Mouse (Mus musculus) erythroblast, embryonic 14.5 days (primary cell): Measurements from ENCODE around the gene Etnk2.

ENCODE experiments used
- GATA1 ChIP-seq: IDR thresholded peaks from 2 replicates; pipeline ENCODE4 v1.6.1; 2012; ENCODE audit warnings: low read length, inconsistent platforms, mixed read lengths
- TAL1 ChIP-seq: IDR thresholded peaks from 3 replicates; pipeline ENCODE4 v1.6.1; 2012; ENCODE audit warnings: low read length, inconsistent platforms, mixed read lengths

DNA sequence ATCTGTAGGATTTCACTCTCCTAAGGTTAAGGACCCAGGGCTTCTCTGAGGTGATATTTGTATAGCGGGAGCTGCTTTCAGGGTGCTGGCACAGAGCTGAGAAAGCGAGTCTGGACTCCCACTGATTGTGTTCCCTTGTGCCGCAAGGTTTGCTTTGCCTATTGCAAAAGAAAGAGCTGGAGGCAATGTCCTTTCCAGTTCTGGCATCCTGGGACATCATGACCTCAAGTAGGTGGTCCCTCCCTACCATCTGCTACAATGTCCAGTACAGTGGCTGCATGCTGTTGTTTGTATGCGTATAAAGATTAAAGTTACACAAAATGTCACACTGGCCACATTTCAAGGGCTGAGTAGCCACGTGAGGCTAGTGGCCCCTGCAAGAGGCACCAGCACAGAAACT is 1.3 kb upstream of the Etnk2 start:
- no peak for TF ChIP-seq TAL1
- no peak for TF ChIP-seq GATA1
